Mouse (Mus musculus): Measurements from ENCODE around the gene Fam78b.

The Fam78b gene

GRCm38 (mm10) chr1:167001174-167001843 lies at the start of gene Fam78b:
Gene Fam78b (plus strand): TSS chr1:167001417.
- peak; percentile 70 for DNase-seq

DNA sequence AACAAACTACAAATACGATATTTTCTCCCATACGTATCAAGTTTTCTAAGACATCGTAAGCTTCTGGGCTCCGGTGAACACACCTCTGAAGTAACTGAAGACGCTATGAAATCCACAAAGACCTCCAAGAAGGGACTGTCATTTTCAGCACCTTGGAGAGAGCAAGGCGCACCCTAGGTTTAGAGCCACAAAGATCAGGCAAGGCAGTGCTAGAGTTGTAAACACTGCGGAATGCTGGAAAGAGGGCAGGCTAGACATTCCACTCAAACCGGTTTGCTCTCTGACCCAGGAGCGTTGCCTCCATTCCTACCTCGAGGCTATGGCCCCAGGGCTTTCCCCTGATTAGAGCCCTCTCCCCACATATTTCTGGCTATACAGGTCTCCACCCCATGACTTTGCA lies 36.7 kb upstream of the Fam78b start:
- peak; percentile 78 for DNase-seq

DNA sequence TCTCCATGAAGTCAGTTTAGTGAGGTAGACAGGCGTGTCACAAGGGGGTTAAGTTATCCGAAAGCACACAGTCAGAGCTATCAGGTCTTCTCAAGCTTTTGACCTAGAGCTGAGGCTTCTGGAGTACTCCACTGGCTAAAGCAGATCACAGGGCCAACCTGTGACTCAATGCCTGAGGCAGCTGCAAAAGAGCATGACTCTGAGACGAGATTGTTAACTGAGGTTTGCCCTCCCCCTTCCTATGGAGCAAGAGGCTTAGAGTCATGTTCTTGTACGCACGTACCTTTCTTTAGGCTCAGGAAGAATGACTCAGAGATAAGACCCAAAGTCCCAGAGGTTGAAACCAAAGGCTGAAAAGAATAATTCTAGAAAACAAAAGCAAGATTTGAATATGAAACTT lies 32.9 kb upstream of the Fam78b start:
- no peak for DNase-seq

DNA sequence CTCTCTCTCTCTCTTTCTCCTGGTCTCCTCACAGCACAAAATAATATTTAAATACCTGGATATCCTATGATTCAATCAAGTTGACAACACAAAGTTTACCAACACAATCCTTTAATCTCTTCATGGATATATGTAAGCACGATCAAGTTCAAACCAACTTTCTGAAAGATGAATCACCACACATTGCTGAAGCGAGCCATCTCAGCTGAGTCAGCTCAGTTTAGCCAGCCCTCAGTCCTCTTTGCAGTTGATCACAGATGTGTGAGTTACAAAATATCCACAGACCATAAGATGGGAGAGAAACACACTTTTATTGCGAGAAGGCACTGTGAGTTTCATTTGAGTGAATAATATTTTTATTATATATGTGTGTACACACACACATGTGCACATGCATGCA lies 27.5 kb upstream of the Fam78b start:
- DNase-seq, result no peak

DNA sequence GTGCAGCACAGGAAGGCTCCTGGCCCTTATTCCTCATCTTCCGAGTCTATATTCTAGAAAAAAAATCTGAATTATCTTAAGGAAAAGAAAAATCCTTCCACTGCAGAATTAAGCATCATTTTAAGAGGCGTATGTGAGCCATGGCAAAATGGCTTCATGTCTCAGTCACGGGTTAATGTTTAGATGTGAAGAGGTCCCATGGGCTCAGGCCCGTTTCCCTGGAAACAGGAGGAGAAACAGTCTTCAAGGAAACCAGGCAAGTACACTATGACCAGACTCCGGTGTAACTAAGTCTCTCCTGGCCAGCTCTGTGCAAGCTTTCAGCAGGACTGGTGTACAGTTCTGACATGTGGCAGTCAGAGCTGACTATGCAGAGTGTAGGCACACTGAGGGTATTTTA lies 22.6 kb upstream of the Fam78b start:
- no peak for DNase-seq

- peak; percentile 44 for DNase-seq
Measured at GRCm38 (mm10) chr1:166994266-166994665, 7.0 kb upstream of the Fam78b start.

DNA sequence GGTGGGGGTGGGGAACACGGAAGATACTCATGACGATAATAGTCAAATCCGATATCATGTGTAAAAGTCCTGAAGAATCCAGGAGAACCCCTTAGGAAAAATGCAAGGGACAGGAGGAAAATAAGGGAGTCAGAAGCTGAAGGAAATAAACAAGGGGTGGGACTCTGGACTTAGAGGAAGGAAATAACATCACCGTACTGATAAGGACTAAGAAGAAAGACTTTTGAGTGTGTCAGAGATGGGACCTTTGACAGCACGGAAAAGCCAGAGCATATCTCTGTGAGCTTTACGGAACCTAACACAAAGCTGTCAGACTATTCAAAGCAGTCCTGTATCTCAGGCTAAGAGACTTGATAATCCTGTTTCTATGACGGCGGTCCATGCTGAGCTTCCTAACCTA lies 5.0 kb upstream of the Fam78b start:
- no peak for DNase-seq

GRCm38 (mm10) chr1:166996811-166997210 lies 4.4 kb upstream of the Fam78b start:
- no peak for DNase-seq

GRCm38 (mm10) chr1:167000529-167001173 lies 566 bp upstream of the Fam78b start:
- peak; percentile 81 for DNase-seq

GRCm38 (mm10) chr1:167001844-167002485 lies 748 bp downstream of the Fam78b start:
- DNase-seq, result peak; percentile 13

DNA sequence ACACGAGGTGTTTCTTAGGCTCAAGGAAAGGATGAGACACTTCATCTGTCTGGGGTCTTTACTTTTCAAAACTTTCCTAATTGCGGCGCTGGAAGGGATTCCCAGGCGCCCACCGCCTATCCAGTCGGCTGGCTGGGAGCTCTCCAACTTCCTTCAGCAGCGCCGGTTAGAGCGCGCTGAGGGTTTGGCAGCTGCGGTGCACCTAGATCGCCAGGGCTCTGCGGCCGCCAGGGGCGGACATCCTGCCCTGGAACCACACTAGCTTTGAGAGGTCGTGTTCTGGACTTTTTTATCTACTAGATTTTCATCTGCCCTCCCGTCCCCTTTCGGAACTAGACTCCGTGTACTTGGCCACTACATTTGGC lies 1.3 kb downstream of the Fam78b start:
- peak; percentile 88 for DNase-seq

DNA sequence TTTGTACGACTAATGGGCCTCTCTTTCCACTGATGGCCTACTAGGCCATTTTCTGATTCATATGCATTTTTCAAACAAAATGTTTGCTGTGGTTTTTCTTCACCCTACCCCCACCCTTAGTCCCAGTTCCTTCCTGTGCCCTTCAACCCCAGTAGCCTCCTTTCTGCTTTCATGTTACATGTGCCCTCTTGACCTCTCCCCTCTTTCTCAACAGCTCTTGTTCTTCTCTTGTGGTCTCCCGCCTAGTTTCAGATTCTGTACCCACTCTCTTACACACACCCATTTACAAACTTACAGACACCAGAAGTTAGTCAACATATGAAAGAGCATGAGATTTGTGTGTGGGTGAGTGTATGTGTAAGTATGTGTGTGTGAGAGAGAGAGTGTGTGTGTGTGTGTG lies 3.4 kb downstream of the Fam78b start:
- no peak for DNase-seq

GRCm38 (mm10) chr1:167007341-167007740 lies 6.1 kb downstream of the Fam78b start:
- no peak for DNase-seq

DNA sequence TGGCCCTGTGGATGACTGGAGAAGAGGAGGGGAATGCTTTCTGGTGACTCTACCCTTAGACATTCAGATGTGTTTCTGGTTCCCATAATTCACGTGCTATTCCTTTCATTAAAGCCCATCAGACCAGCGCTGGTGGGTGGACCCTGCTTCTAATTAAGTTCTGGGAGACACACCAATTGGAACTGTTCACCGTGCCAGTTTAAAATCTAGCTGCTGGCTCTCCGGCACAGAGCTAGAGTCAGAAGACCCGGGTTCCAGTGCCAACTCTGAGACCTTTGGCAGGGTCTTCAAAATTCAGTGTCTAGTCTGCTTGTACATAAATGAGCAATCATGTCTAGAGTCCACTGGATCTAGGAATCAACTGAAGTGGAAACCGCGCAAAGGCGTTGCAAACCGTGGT lies 9.0 kb downstream of the Fam78b start:
- DNase-seq, result no peak

GRCm38 (mm10) chr1:167011301-167011700 lies 10.1 kb downstream of the Fam78b start:
- DNase-seq, result peak; percentile 57

- DNase-seq, result no peak
Measured at GRCm38 (mm10) chr1:167012616-167013015, 11.4 kb downstream of the Fam78b start.

GRCm38 (mm10) chr1:167013234-167013864 lies 12.1 kb downstream of the Fam78b start:
- DNase-seq, result peak; percentile 39

DNA sequence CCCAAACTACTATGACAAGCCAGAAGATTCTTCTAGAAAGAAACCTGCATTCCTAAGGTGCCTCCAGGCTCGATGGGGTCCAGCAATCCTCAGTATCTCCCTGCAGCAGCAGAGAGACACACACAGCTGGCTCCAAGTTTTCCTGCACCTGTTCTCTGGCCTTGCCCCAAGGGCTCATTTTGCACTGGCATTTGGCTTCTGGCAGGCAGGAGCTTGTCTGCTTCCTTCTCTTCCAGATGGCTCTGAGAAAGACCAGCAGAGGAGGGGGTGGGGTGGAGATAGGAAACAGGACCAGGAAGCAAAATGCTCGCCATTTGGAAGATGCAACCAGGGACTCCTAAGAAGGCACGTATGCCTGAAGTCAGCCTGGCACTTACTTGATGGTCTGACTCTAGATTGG lies 15.1 kb downstream of the Fam78b start:
- no peak for DNase-seq

DNA sequence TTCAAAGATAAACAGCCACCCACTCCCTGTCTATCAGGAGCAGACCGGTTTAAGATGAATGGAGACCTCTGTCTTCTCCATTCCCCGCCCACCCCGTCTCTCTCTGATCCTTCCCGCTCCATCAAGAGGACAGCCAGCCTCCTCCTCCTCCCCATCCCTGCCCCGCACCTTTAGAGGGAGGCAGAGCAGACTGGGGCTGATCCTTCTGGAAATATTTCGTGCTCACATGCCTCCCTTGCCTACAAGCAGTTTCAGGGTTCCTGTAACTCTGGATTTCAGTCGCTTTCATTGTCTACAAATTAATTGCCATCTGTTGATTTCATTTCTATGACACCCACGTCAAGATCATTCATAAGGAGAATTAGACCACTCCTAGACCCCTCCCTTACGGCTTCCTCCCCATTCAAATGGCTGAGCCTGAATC lies 20.8 kb downstream of the Fam78b start:
- DNase-seq, result no peak

DNA sequence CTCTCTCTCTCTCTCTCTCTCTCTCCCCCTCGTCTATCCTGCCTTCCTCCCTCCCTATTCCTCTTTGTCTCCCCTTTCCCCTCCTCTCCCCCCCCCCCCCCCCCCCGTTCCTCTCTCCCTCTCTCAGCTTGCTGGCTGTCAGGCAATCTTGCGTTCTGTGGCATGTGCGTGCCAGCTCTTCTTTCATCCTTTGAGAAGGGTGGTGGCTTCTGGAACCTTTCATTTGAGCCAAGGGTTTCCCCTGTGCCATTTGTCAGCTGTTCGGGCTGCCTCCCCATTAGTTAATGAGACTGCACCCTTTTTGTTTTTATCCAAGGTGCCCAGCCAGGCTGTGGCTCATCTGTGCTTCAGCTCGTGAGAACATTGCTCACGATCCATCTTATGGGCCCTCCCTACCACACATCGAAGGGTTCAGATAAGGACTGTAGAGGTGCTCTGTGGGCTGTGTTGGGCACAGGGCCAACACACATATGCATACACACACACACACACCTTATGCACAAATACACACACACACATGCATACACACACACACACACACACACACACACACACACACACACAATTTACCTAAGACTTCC lies 21.4 kb downstream of the Fam78b start:
- no peak for DNase-seq

- DNase-seq, result no peak
Measured at GRCm38 (mm10) chr1:167023794-167024193, 22.6 kb downstream of the Fam78b start.

GRCm38 (mm10) chr1:167024961-167025360 lies 23.7 kb downstream of the Fam78b start:
- DNase-seq, result no peak

- DNase-seq, result no peak
Measured at GRCm38 (mm10) chr1:167032046-167032648, 30.9 kb downstream of the Fam78b start.
